In genomic region chr1:152531498-152531897, GRCm38 (mm10) we compare ENCODE assay signal across 9 mouse cellular contexts.
DNase-seq lines count a peak whose midpoint lies in the region; ATAC-seq lines count a peak whose summit lies in the region.
"Had no signal": no experiment of that assay in that cellular context is flagged by ENCODE, and none has a peak within 500 bp of the region (broad histone marks: within the 10 kb centered on the region; RNA-seq: fewer than 3 reads in every experiment).

No protein-coding gene starts in this region.

- H3K9ac ChIP-seq in heart, embryonic 12.5 days: peak overlapping the region; percentile 47; the same call in 1 of the 2 replicates

- DNase-seq in ES-CJ7 (ENCODE audit: low read depth, low spot score) (peak; percentile 72), ZHBTc4 (ENCODE audit: low read depth, low spot score) (peak; percentile 77), MN1 (ENCODE audit: low spot score) (no peak)
- DNase-seq in kidney, postnatal 36 days: peak; percentile 39 to 45
- DNase-seq in frontal cortex, postnatal 10 days (ENCODE audit: low spot score in 2 of 2): no peak

- no peaks in the 10 kb centered on the region for H3K9me3 ChIP-seq in heart, embryonic 12.5 days (replicated peaks)
- H3K9me3 ChIP-seq: megakaryocyte, embryonic 14.5 days had no signal

- H3K4me1 ChIP-seq in heart, embryonic 12.5 days (replicated peaks): peaks cover 60% of the 10 kb centered on the region

- WGBS in heart, embryonic 12.5 days: 12% methylated on average over 15 of the region's 15 CpGs

- H3K36me3 ChIP-seq in heart, embryonic 12.5 days: peaks cover 60% of the 10 kb centered on the region

- H3K27ac ChIP-seq in heart, embryonic 12.5 days (ENCODE audit: poor library complexity, severe bottlenecking): peak overlapping the region; percentile 73

- H3K4me3 ChIP-seq in heart, embryonic 12.5 days: no peak overlapping the region
- H3K4me3 ChIP-seq: megakaryocyte, embryonic 14.5 days had no signal

- ATAC-seq in heart, embryonic 12.5 days (ENCODE audit: insufficient number of reproducible peaks, low FRiP score): no peak; the same call in 1 of the 2 replicates
- ATAC-seq in inflammation-experienced regulatory T-cells, adult 6 months: no peak
- ATAC-seq in activated CD4-positive, CD25-positive, alpha-beta regulatory T cell, adult 4 months: no peak

- peak overlapping the region; percentile 30 for H3K4me2 ChIP-seq in heart, embryonic 12.5 days

- no peaks in the 10 kb centered on the region for H3K27me3 ChIP-seq in heart, embryonic 12.5 days (replicated peaks)

Comparison
In these comparisons a context has a peak if more than half of its experiments do, and no peak if none do; other contexts are left out.
1. DNase-seq: peak in ES-CJ7 (single experiment), ZHBTc4 (single experiment) and kidney, postnatal 36 days (2 of 2); none in MN1 (single experiment) and frontal cortex, postnatal 10 days (0 of 2).